ENCODE assay signal across 8 mouse cellular contexts in the genomic region with DNA sequence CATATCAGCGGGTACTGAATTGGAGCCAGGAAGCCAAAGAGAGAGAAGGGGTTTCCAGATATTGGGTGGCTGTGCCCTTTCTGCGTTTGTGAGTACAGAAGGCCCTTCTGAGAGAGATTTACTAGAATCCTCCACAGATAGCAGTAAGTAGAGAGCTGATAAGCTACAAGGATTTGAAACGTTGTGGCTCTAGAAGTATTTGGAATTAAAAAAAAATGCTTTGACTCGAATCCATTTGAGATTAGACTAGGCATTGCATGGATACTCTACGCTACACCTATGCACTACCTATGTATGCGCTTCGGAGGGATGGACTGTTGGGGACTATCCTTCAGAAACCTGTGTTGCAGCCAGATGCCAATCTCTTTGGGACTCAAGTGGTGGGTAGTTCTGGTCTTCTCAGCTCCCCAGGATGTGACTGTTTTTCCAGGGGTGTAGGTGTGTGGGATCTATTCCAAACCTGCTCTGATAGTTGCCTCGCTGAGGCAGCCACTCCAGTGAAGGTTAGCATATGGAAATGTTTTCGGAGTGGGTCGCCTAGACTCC. TPM values are rescaled to one million over a fixed set of nuclear protein-coding genes. Genes with fewer than 3 reads are reported as not detected.
DNase-seq lines count a peak whose midpoint lies in the region; ATAC-seq and TF ChIP-seq lines count a peak whose summit lies in the region.

No protein-coding gene starts in this region.

- TF ChIP-seq POLR2A in olfactory bulb, adult 2 months (IDR thresholded peaks at IDR 0.05; ENCODE audit: insufficient read depth, low read depth, low read length): no peak

- H3K9me3 ChIP-seq in forebrain, embryonic 15.5 days: no peaks in the 10 kb centered on the region

- intact Hi-C loops in left cerebral cortex, adult 2 months (cut with DNase I): loop anchor here (2.0 to 10.0 kb wide), 4 partner anchors 212 to 714 kb away; partner anchors contain the start of gene Hapln1

- H3K27ac ChIP-seq in forebrain, embryonic 15.5 days (replicated peaks): peak overlapping the region; percentile 84
- peak overlapping the region; percentile 94 for H3K27ac ChIP-seq in left cerebral cortex, adult 2 months
- peak overlapping the region; percentile 64; the same call in 1 of the 2 replicates for H3K27ac ChIP-seq in olfactory bulb, adult 2 months (ENCODE audit: insufficient read depth, low read depth, low read length)

- peak; percentile 14 for DNase-seq in layer of hippocampus, adult 11-12 months (ENCODE audit: low spot score)
- DNase-seq in layer of hippocampus, adult 9-10 months (ENCODE audit: low spot score): no peak
- DNase-seq in left cerebral cortex, adult 2 months (ENCODE audit: extremely low spot score in 1 of 2, low spot score in 2 of 2): peak; percentile 26 to 27
- DNase-seq in cerebellum, adult 18-20 months: no peak

- H3K36me3 ChIP-seq in forebrain, embryonic 15.5 days: no peaks in the 10 kb centered on the region

- TF ChIP-seq CTCF in left cerebral cortex, adult 2 months (IDR thresholded peaks at IDR 0.05): no peak
- TF ChIP-seq CTCF in olfactory bulb, adult 2 months (IDR thresholded peaks at IDR 0.05; ENCODE audit: insufficient read depth, low read depth, low read length): no peak

- ATAC-seq in forebrain, embryonic 15.5 days (replicated peaks): peak; percentile 20
- ATAC-seq in megakaryocyte-erythroid progenitor cell, adult 5-6 weeks (replicated peaks; ENCODE audit: low FRiP score, low TSS enrichment, poor library complexity, severe bottlenecking): no peak
- no peak for ATAC-seq in erythroid progenitor cell, adult 5-6 weeks (replicated peaks; ENCODE audit: low FRiP score, poor library complexity, severe bottlenecking)

- H3K4me2 ChIP-seq in forebrain, embryonic 15.5 days (replicated peaks): peak overlapping the region; percentile 94

- 14% methylated on average over 10 of the region's 10 CpGs for WGBS in forebrain, embryonic 15.5 days
- WGBS in olfactory bulb, adult 2 months: 25% methylated on average over 10 of the region's 10 CpGs

- H3K9ac ChIP-seq in forebrain, embryonic 15.5 days (replicated peaks): peak overlapping the region; percentile 91

- H3K27me3 ChIP-seq in forebrain, embryonic 15.5 days: no peaks in the 10 kb centered on the region

- H3K4me3 ChIP-seq in forebrain, embryonic 15.5 days: peak overlapping the region; percentile 83
- H3K4me3 ChIP-seq in left cerebral cortex, adult 2 months: peak overlapping the region; percentile 75
- peak overlapping the region; percentile 39 for H3K4me3 ChIP-seq in olfactory bulb, adult 2 months (ENCODE audit: insufficient read depth, low read depth, low read length)

- H3K4me1 ChIP-seq in forebrain, embryonic 15.5 days: peaks cover 21% of the 10 kb centered on the region
- no peaks in the 10 kb centered on the region for H3K4me1 ChIP-seq in olfactory bulb, adult 2 months (ENCODE audit: control insufficient read depth, insufficient read depth, low read length)

RNA-seq across cellular contexts. Expression of gene Edil3, which starts 1.8 kb away (rescaled TPM):
- polyA plus RNA-seq in forebrain, embryonic 15.5 days (2015; fragmentation: Nextera tagmentation; extraction: Ambion mirVana): 46.4 and 46.9 TPM in 2 replicates
- 10 to 100 TPM; 90.4 to 91.8 TPM for total RNA-seq in left cerebral cortex, adult 2 months (2021)
- 78.5 and 135 TPM in 2 replicates for polyA plus RNA-seq in olfactory bulb, adult 2 months (2012; ENCODE audit: insufficient read depth, insufficient read length, low replicate concordance, missing spikeins)
- not detected in 2 replicates for total RNA-seq in megakaryocyte-erythroid progenitor cell, adult 5-6 weeks (2014; fragmentation: Nextera tagmentation)
- total RNA-seq in megakaryocyte-erythroid progenitor cell, adult 5-6 weeks (2017): not detected in 2 replicates
- total RNA-seq in erythroid progenitor cell, adult 5-6 weeks (2015; ENCODE audit: low replicate concordance): not detected in 2 replicates
- total RNA-seq in erythroid progenitor cell, adult 5-6 weeks (2017; ENCODE audit: low replicate concordance): not detected in 2 replicates

Comparison
In these comparisons a context has a peak if more than half of its experiments do, and no peak if none do; other contexts are left out.
1. DNase-seq: peak in layer of hippocampus, adult 11-12 months (single experiment) and left cerebral cortex, adult 2 months (2 of 2); none in layer of hippocampus, adult 9-10 months (single experiment) and cerebellum, adult 18-20 months (0 of 2).
2. RNA of gene Edil3, which starts 1.8 kb away (total RNA-seq): 90.4 to 91.8 TPM in left cerebral cortex, adult 2 months; not detected in megakaryocyte-erythroid progenitor cell, adult 5-6 weeks and not detected in erythroid progenitor cell, adult 5-6 weeks; every median in the first group is over 10 times any median in the second.
3. Peak in every context shown above with its lines, with median percentiles within 50 percentile points of each other: H3K27ac ChIP-seq and H3K4me3 ChIP-seq.